Mouse (Mus musculus): ENCODE data around the gene Dclk2.

Gene Dclk2

DNA sequence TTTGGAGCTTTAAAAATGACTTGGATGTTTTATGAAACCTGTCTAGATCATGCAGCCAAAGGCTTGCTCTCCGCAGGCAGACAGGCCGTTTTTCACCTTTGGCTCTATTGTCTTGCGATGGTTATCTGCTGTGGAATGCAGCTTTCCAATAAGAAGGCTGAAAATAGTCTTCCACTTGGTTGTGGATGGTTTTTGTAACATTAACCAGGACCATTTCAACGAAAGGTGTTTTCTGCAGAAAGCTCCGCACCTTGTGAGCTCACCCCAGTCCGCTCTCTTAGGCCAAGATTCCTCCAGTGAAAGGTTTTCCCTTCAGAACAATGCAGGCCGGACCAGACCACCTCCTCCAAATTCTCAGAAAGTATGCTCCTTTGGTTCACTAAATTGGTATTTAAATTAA lies 160.2 kb downstream of the Dclk2 start:
- DNase-seq (ENCODE audit: low spot score in 2 of 2): no peak

- no peak for DNase-seq (ENCODE audit: low spot score in 2 of 2)
Measured at GRCm38 (mm10) chr3:86759834-86760233, 160.8 kb downstream of the Dclk2 start.

DNA sequence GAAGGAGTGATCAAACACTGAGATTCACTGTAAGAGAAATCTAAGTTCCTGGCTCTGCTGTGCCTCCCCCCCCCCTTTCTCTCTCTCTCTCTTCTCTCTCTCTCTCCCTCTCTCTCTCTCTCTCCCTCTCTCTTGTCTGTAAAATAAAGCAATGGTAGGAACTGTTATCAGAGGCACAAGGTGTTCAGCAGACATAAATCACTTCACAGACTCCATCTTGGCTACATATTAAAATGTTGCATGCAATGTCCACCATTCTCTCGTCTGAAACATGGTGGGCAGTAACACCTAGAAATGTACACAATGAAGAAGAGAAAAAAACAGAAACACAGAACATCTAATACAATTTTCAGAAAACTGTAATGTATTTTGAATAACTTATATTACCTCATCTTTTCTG lies 161.3 kb downstream of the Dclk2 start:
- no peak for DNase-seq (ENCODE audit: low spot score in 2 of 2)

DNA sequence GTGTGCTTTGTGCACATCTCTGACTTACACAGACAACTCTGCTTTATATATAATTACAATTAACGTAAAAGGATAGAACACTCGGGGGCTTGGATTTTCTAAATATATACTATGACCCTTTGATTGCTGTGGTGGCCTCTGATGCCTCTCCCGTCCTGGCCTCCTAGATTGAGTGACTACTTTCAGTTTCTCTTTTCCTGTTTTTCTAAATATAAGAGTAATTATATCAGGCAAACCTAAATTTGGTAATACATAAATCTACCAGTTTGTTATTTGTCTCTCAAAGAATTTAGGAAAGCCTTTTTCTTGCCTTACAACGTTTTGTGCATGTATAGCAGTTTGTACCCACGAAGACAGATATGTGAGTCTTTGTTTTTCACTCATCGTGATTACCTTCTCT lies 161.9 kb downstream of the Dclk2 start:
- no peak for DNase-seq (ENCODE audit: low spot score in 2 of 2)

GRCm38 (mm10) chr3:86756548-86756947 lies 164.1 kb downstream of the Dclk2 start:
- no peak for DNase-seq (ENCODE audit: low spot score in 2 of 2)

- no peak for DNase-seq (ENCODE audit: low spot score in 2 of 2)
Measured at GRCm38 (mm10) chr3:86754595-86755557, 165.8 kb downstream of the Dclk2 start.

DNA sequence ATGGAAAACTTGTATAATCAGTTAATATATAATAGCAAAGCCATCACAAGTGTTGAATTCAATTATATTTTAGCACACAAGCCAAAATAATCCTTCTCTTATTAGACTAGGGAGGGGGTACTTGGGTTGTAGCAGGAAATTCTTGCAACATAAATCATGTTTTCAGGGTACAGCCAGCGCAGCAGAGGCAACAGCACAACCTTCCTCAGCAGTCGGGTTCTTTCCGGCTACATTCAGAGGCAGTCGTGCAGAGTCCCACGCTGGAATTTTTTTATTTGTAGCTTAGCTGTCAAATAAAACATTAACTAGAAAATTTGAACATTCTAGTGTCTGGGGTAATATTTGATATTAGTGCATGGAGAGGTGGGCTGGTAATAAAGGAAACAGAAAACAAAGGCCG lies 166.5 kb downstream of the Dclk2 start:
- no peak for DNase-seq (ENCODE audit: low spot score in 2 of 2)

DNA sequence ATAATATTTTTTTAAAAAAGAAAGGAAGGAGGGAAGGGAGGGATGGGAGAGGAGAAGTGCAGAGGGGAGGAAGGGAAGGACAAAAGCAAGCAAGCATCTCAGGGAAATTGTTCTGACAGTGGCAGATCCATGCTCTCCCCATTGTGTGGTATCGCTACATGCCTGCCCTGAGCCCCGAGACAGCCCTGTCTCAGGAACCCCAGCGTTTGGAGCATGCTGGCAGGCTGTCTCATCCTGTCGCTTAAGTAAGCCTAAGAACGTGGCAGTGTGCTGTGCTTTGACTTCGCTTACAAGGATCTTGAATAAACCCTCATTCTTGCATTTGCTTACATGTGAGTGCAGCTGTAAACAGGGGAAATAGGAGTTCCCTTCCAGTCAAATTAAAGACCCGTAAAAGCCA lies 170.0 kb downstream of the Dclk2 start:
- DNase-seq (ENCODE audit: low spot score in 2 of 2): no peak

GRCm38 (mm10) chr3:86745769-86746512 lies 174.7 kb downstream of the Dclk2 start:
- no peak for DNase-seq (ENCODE audit: low spot score in 2 of 2)

- DNase-seq (ENCODE audit: low spot score in 2 of 2): no peak
Measured at GRCm38 (mm10) chr3:86745348-86745747, 175.3 kb downstream of the Dclk2 start.

- DNase-seq (ENCODE audit: low spot score in 2 of 2): no peak
Measured at GRCm38 (mm10) chr3:86739745-86740144, 180.9 kb downstream of the Dclk2 start.

DNA sequence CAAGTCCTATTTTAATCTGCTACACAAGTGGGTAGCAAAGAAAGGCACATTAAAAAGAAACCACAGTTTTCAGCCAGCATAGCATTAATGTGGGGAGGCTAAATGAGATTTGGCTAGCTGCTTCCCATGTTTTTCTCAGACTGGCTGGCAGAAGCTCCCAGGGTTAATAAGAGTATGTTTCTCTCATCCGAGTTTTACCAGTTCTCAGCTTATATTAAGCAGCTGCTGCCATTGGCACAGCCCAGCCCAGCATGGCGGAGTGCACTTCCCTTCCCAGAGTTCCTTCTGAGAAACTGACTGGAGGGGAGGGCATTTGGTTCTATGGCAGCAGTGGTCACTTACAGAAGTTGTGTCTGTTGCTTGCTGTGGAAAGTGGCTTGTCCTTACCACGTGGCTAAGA lies 181.8 kb downstream of the Dclk2 start:
- no peak for DNase-seq (ENCODE audit: low spot score in 2 of 2)

All from urinary bladder, postnatal 36 days (tissue).